Mouse (Mus musculus) cerebellum, adult 9-11 months (tissue): Measurements from ENCODE around the gene Edn1.

Experiments used
- DNase-seq: peaks from one replicate; pipeline ENCODE4 v3.0.0; 2022

Gene Edn1

DNA sequence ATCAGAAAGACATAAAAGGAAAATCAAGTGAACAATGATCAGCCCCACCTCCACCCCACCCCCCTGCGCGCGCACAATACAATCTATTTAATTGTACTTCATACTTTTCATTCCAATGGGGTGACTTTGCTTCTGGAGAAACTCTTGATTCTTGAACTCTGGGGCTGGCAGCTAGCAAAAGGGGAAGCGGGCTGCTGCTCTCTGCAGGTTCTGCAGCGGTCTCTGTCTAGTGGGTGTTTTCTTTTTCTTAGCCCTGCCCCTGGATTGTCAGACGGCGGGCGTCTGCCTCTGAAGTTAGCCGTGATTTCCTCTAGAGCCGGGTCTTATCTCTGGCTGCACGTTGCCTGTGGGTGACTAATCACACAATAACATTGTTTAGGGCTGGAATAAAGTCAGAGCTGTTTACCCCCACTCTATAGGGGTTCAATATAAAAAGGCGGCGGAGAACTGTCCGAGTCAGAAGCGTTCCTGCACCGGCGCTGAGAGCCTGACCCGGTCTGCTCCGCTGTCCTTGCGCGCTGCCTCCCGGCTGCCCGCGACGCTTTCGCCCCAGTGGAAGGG lies at the start of gene Edn1:
TSS of gene Edn1 (plus strand) at position 316 of the 561 bp plus-strand sequence.
- DNase-seq = no peak

DNA sequence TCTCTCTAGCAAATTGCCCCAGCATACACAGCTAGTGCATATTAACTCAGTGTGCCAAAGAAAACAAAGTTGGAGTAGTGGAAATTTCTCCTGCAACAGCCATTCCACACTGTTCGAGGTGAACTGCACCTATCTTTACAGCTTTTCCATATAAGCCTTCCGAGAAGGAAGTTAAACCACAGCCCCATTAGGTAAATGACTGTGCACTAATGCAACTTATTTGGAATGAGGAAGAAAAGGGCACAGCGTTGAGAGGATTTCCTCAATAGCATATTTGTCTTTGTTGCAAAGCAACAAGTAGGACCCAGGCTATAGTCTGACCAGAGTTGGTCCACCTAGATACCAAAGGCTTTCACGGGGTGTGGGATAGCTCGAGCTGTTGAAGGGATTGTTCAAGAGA lies 47.5 kb upstream of the Edn1 start:
- DNase-seq = no peak

DNA sequence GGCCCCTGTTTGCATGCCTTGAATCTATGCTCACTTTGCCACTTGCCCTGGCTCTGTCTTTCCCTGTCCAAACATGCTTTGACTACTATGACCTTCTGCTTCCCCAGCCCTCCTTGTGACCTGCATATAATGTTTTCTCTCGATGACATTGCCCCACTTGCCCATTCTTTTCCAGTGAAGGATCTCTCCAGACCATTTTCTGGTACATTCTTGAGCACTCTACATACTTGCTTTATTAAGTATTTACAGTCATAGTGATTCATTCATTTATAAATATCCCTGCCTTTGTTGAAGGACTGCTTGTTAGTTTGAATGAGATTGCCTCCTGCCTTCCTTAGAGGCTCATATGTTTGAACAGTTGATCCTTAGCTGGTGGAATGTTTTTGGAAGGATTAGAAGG lies 46.2 kb upstream of the Edn1 start:
- DNase-seq = no peak

- DNase-seq = no peak
Observed at GRCm38 (mm10) chr13:42258422-42258821, 42.9 kb upstream of the Edn1 start.

DNA sequence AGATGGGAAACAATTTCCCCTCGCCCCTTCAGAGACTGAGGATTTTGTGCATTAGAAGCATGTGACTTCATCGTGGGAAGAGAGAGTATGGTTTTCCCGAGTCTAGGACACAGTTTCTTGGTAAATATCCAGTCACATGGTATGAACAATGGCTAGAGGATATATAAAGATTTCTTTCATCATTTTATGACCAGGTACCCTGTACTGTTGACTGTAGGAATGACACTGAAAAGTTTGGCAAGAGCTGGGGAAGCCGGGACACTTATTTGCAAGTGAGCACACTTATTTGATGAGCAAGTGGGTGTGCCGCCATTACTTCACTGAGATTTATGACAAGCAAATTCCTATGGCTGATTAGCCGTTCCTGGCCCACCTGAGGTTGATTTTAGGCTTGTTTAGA lies 40.6 kb upstream of the Edn1 start:
- DNase-seq = no peak

GRCm38 (mm10) chr13:42270051-42270450 lies 31.2 kb upstream of the Edn1 start:
- DNase-seq = no peak

DNA sequence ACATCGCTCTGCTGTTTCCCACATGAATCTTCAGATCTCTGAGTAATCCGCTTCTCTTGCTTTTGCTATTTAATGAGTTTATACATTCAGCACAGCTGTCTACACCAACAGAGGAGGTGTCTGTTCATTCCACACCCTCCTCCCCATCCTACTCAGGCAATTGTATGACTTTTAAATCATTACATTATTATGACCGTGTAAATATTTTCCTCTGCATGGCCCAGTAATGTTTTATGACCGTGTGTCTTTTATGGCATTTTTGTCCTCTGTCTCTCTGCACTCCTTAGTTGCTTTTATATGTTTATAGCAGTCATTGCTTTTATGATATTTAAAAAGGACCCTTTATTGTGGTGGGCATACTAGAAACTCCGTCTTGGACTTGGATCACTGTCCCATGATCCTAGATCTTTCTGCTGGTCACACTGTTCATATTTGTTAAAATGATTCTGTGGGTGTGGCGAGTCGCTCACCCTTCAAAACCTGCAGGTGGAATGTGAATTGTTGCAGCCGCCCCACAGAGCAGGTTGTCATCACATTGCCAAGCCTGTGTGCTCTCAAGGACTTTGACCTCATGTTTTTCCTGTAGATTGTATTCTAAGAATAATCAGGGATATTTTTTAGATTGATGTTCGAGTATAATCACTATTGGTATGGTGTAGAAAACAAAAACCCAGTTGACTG lies 24.4 kb upstream of the Edn1 start:
- DNase-seq = no peak

DNA sequence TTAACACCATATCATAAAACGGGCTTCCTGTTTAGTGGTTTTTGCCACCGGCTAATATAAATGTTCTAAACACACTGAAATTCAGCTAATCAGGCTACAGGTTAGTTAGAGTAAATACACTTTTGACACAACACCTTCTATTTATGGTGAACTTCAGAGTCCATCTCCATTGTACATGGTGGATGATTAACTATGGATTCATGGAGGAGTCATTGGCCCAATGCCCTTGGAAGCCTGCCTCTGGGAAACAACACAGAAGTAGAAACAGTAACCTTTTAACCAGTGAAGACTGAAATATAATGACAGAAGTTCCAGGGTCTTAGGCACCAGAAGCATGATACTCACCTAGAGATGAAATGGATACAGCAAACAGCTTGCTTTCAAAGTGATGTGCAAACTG lies 23.5 kb upstream of the Edn1 start:
- no peak for DNase-seq

DNA sequence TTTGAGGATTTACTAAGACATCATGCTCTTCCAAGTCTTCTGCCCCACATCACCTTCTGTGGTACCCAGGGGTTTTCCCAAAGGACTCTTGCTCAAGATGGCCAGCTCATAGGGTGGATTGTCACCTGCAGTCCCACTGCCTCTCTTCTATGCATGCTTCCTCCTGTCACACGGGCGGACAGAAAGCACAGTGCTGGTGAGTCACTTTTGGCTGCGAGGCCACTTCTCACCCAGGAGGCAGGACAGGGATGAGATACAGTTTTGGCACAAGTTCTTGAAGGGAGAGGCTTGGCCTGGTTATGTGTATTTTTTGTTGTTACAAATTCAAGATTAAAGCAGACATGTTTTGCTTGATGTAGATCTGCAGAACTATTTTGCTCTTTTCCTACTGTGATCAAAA lies 15.4 kb upstream of the Edn1 start:
- no peak for DNase-seq

- no peak for DNase-seq
Observed at GRCm38 (mm10) chr13:42286768-42287167, 14.5 kb upstream of the Edn1 start.

DNA sequence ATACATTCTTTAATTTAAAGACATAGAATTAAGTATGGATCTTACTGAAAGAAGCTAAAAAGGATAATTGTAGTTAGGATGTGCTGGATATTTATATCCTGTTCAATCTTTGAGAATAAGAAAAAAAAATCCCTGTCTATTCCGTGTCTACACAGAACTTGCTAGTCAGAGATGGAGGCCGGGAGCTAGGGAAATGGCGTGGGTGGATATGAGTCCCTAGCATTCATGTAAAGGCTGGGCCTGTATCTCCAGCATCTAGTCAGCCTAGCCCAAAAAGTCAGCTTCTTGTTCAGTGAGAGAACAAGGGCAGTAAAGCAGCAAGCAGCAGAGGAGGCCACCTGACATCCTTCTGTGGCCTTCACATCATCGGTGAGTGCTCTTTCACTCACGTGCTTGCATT lies 8.7 kb upstream of the Edn1 start:
- no peak for DNase-seq

GRCm38 (mm10) chr13:42298302-42298701 lies 3.0 kb upstream of the Edn1 start:
- DNase-seq = no peak

DNA sequence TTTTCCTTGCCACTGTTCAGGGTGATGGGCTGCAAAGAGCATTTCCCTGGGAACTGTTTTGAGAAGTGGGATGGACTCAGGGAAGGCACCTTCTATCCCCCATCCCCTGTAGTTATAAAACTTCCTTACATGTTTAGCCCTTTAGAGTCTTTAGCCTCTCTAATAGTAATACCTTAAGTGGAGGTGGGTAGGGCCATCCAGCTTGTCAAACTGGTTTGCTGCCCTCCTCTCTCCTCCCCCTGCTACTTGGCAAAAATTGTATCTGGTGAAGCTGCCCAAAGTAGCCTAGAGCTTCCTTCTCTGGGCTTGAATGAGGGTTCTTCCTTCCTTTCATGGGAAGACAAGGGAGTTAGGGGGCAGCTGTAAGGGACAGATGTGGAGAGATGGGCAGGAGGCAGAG lies 2.5 kb upstream of the Edn1 start:
- DNase-seq = no peak

DNA sequence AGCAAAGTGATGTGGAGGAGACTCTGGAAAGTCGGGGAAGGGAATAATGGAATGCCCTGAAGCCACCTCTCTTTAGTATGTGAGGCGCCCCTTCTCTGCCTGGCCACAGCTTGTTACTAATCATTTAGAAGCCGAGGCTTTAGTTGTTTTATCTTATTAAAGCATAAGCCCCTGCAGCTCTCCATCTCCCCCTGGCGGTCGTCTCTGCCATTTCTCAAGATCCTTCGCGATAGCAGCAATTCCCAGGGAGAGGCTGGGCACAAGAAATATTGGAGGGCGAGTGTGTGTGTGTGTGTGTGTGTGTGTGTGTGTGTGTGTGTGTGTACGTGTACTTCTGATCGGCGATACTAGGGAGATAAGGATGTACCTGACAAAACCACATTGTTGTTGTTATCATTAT lies 709 bp upstream of the Edn1 start:
- peak; percentile 46 for DNase-seq

- peak; percentile 10 for DNase-seq
Observed at GRCm38 (mm10) chr13:42301961-42302861, 935 bp downstream of the Edn1 start.

DNA sequence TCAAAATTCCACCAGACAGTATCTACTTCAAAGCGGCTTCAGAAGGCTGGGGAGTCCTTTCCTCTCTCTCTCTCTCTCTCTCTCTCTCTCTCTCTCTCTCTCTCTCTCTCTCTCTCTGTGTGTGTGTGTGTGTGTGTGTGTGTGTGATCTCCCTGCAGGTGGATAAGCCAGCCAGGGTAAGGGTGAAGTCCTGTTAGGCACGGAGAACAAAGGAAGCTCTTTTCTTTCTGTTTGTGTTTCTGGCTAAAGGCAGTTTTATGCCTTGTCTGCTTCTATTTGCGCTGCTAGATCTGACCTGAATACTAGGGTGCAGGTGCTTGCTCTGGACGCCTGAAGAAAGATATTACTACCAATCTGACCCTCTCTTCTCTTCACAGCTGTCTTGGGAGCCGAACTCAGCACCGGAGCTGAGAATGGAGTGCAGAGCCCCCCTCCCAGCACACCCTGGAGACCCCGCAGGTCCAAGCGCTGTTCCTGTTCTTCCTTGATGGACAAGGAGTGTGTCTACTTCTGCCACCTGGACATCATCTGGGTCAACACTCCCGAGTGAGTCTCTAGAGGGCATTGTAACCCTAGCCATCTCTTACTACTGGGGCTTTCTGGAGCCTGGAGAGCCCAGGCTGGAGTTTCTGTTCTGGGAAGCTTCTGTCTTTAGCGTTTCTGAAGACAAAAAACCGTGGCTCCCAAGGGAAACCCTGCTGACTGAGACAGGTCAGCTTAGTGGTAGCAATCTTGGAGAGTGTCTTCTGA lies 2.1 kb downstream of the Edn1 start:
- peak; percentile 13 for DNase-seq

- DNase-seq = no peak
Observed at GRCm38 (mm10) chr13:42304139-42304538, 2.9 kb downstream of the Edn1 start.

GRCm38 (mm10) chr13:42306870-42307800 lies 5.9 kb downstream of the Edn1 start:
- no peak for DNase-seq

- no peak for DNase-seq
Observed at GRCm38 (mm10) chr13:42308368-42309103, 7.3 kb downstream of the Edn1 start.

DNA sequence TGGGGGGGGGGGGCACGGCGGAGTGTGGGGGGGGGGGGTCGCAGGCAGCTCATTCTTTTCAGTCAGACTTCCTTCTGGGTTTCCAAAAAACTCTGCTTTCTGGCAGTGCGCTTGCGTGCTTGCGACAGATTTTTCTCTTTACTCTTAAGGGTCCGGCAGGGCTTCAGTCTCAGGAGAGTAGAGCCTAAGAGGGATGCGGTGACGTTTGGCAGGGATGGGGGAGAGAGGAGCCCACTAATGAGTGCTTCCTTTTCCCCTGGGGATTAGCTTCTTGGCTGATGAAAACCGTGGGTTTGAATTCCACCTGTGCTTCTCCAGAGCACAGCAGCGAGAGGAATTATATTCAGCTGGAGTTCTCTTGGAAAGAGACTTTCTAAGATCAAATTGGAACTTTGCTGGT lies 8.5 kb downstream of the Edn1 start:
- no peak for DNase-seq

GRCm38 (mm10) chr13:42315628-42316027 lies 14.4 kb downstream of the Edn1 start:
- DNase-seq = no peak
